Mouse (Mus musculus) stomach, postnatal 0 days (tissue): ENCODE measurements around the gene Sox6.

Experiments used
- CTCF ChIP-seq: IDR thresholded peaks from 2 replicates; pipeline ENCODE4 v1.5.1; 2016; ENCODE audit warnings: antibody characterized with exemption, low read depth, mild to moderate bottlenecking, moderate library complexity
- EP300 ChIP-seq: optimal IDR thresholded peaks from 2 replicates; pipeline ENCODE3; 2016; ENCODE audit warnings: antibody characterized with exemption

DNA sequence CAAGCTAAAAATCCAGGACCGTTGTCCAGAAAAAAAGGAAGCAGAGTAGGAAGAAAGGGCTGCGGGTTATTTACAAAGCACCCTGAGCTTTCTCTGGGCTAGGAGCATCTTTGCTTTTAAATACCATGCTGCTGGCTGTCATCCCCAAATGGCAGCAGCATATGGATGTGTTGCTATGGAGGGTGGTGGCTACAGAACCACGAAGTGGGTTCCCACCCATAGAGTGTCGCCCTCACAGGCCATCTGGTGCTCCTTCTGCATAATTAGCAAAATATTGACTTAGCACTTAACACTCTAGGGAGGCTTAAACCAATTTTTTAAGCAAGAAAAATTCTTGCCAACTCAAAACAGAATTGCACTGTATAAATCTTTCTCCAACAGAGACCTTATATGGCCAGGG is 72.4 kb downstream of the Sox6 start:
- no peak for TF ChIP-seq CTCF
- TF ChIP-seq EP300, result no peak
